Mouse (Mus musculus) central nervous system, embryonic 14 days (tissue): ENCODE data around the gene Klk1b21. TPM values are rescaled to one million over a fixed set of nuclear protein-coding genes. Genes with fewer than 3 reads are reported as not detected.

ENCODE experiments used
- polyA plus RNA-seq: library from polyadenylated mRNA; depleted of rRNA; stranded (reverse); fragments of >200 nt; gene quantifications from 2 replicates; pipeline ENCODE4 v1.2.3, GENCODE M21; 2012; rRNA removed

The Klk1b21 gene
- polyA plus RNA-seq, result not detected in 2 replicates

GRCm38 (mm10) chr7:44102028-44102427 lies at the start of gene Klk1b21:
Klk1b21 (plus strand) TSS chr7:44102328.

DNA sequence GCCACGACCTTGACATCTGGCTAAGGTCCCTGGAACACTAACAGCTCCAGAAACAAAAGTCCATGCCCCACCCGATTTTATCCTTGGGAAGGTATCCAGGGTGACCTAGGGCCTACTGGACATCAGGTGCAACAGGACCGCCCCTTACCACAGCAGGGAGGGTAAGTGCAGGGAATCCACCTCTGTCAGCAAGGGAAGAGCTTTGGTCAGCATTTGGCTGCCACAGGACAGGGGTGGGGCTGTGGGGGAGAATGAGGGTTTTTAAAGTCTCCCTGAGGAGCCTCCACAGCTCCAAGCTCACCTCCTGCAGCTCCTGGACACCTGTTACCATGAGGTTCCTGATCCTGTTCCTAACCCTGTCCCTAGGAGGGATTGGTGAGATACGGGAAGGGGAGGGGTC lies 10.2 kb downstream of the Klk1b21 start, which contains the start of gene Klk1b22:
TSS of gene Klk1b22 (plus strand) at position 301 of the 400 bp plus-strand sequence.

GRCm38 (mm10) chr7:44136467-44136866 lies 34.3 kb downstream of the Klk1b21 start, which contains the start of gene Klk1b16:
Klk1b16 (plus strand) TSS chr7:44136767.

Other genes with a start within 250 kb of the Klk1b21 start
- gene Klk4, start 221.2 kb upstream of the Klk1b21 start, polyA plus RNA-seq, result 0.33 and 0.58 TPM in 2 replicates
- not detected in 2 replicates for gene Klk15, start 168.6 kb upstream of the Klk1b21 start, polyA plus RNA-seq
- not detected in 2 replicates for gene Klk1b8, start 151.7 kb upstream of the Klk1b21 start, polyA plus RNA-seq
- not detected in 2 replicates for gene Klk1b1, start 135.6 kb upstream of the Klk1b21 start, polyA plus RNA-seq
- not detected in 2 replicates for gene Klk1b9, start 126.3 kb upstream of the Klk1b21 start, polyA plus RNA-seq
- not detected in 2 replicates for gene Klk1b11, start 106.5 kb upstream of the Klk1b21 start, polyA plus RNA-seq
- 0.06 TPM in 1 of 2 replicates, not detected in the other for gene Klk1b26, start 90.2 kb upstream of the Klk1b21 start, polyA plus RNA-seq
- not detected in 2 replicates for gene Klk1b27, start 50.0 kb upstream of the Klk1b21 start, polyA plus RNA-seq
- not detected in 2 replicates for gene Klk1b22, start 10.3 kb downstream of the Klk1b21 start, polyA plus RNA-seq
- gene Klk1b16, start 34.4 kb downstream of the Klk1b21 start, polyA plus RNA-seq, result not detected in 2 replicates
- gene Klk1b24, start 85.9 kb downstream of the Klk1b21 start, polyA plus RNA-seq, result 0.09 TPM in 1 of 2 replicates, not detected in the other
- gene Klk1b3, start 95.9 kb downstream of the Klk1b21 start, polyA plus RNA-seq, result not detected in 2 replicates
- not detected in 2 replicates for gene Klk1b4, start 105.1 kb downstream of the Klk1b21 start, polyA plus RNA-seq
- not detected in 2 replicates for gene Klk1b5, start 113.6 kb downstream of the Klk1b21 start, polyA plus RNA-seq
- gene Klk1, start 123.0 kb downstream of the Klk1b21 start, polyA plus RNA-seq, result not detected in 2 replicates
- gene Gm36864, start 133.8 kb downstream of the Klk1b21 start, polyA plus RNA-seq, result not detected in 2 replicates
- gene 1700028J19Rik, start 144.4 kb downstream of the Klk1b21 start, polyA plus RNA-seq, result 1.4 and 1.6 TPM in 2 replicates
- gene 2410002F23Rik, start 144.4 kb downstream of the Klk1b21 start, polyA plus RNA-seq, result 290 and 299 TPM in 2 replicates
- gene Acp4, start 155.1 kb downstream of the Klk1b21 start, polyA plus RNA-seq, result 0.05 TPM in 1 of 2 replicates, not detected in the other
- 0.51 TPM in 1 of 2 replicates, not detected in the other for gene Gm15517, start 159.1 kb downstream of the Klk1b21 start, polyA plus RNA-seq
- 4.6 and 6.3 TPM in 2 replicates for gene Clec11a, start 204.6 kb downstream of the Klk1b21 start, polyA plus RNA-seq
- 23.6 and 34.2 TPM in 2 replicates for gene Shank1, start 207.9 kb downstream of the Klk1b21 start, polyA plus RNA-seq